Mouse (Mus musculus): ENCODE measurements around the gene Ankrd24. TPM values are rescaled to one million over a fixed set of nuclear protein-coding genes. Genes with fewer than 3 reads are reported as not detected.

The Ankrd24 gene
- 2.1 and 2.4 TPM in 2 replicates for polyA plus RNA-seq (2015; fragmentation: Nextera tagmentation; extraction: Ambion mirVana)

GRCm38 (mm10) chr10:81628390-81628789 is at the start of gene Ankrd24:
Gene Ankrd24, plus strand, starts transcription at chr10:81628540.
- Histone ChIP-seq H3K9me3 (replicated peaks; ENCODE audit: control insufficient read depth, low read length) (no peaks in the 10 kb centered on the region), H3K4me3 (ENCODE audit: low read depth, low read length) (peak within 1 kb of the TSS; percentile 76), H3K27me3 (ENCODE audit: control insufficient read depth, insufficient read depth, low read depth, low read length) (no peaks in the 10 kb centered on the region), H3K27ac (ENCODE audit: low read length) (peak within 1 kb of the TSS; percentile 88), H3K4me1 (ENCODE audit: control insufficient read depth, low read depth, low read length) (peaks cover 22% of the 10 kb centered on the region), H3K36me3 (ENCODE audit: control insufficient read depth, insufficient read depth) (no peaks in the 10 kb centered on the region), H3K9ac (ENCODE audit: low read depth, low read length) (peak within 1 kb of the TSS; percentile 72), H3K4me2 (ENCODE audit: low read depth, low read length) (peak within 1 kb of the TSS; percentile 80)
- no peak for ATAC-seq (ENCODE audit: low read depth)
- 82% methylated on average over 16 of the region's 16 CpGs for WGBS (ENCODE audit: insufficient replicate concordance)

GRCm38 (mm10) chr10:81579967-81580366 is 48.4 kb upstream of the Ankrd24 start:
- Histone ChIP-seq H3K36me3 (ENCODE audit: control insufficient read depth, insufficient read depth) (no peaks in the 10 kb centered on the region), H3K27me3 (ENCODE audit: control insufficient read depth, insufficient read depth, low read depth, low read length) (peaks cover 29% of the 10 kb centered on the region), H3K4me1 (ENCODE audit: control insufficient read depth, low read depth, low read length) (peaks cover 9% of the 10 kb centered on the region), H3K27ac (ENCODE audit: low read length) (no peak overlapping the region), H3K4me2 (ENCODE audit: low read depth, low read length) (no peak overlapping the region), H3K9ac (ENCODE audit: low read depth, low read length) (no peak overlapping the region), H3K9me3 (replicated peaks; ENCODE audit: control insufficient read depth, low read length) (no peaks in the 10 kb centered on the region), H3K4me3 (ENCODE audit: low read depth, low read length) (no peak overlapping the region)
- no peak for ATAC-seq (ENCODE audit: low read depth)
- WGBS (ENCODE audit: insufficient replicate concordance), result 36% methylated on average over 4 of the region's 4 CpGs

- Histone ChIP-seq H3K27me3 (ENCODE audit: control insufficient read depth, insufficient read depth, low read depth, low read length) (peaks cover 23% of the 10 kb centered on the region), H3K9me3 (replicated peaks; ENCODE audit: control insufficient read depth, low read length) (no peaks in the 10 kb centered on the region), H3K4me3 (ENCODE audit: low read depth, low read length) (no peak overlapping the region), H3K36me3 (ENCODE audit: control insufficient read depth, insufficient read depth) (no peaks in the 10 kb centered on the region), H3K4me1 (ENCODE audit: control insufficient read depth, low read depth, low read length) (peaks cover 3% of the 10 kb centered on the region), H3K9ac (ENCODE audit: low read depth, low read length) (no peak overlapping the region), H3K4me2 (ENCODE audit: low read depth, low read length) (no peak overlapping the region), H3K27ac (ENCODE audit: low read length) (no peak overlapping the region)
- 23% methylated on average over 25 of the region's 25 CpGs for WGBS (ENCODE audit: insufficient replicate concordance)
- peak; percentile 24 for ATAC-seq (ENCODE audit: low read depth)
These were observed 47.8 kb upstream of the Ankrd24 start for GRCm38 (mm10) chr10:81580441-81581070.

- Histone ChIP-seq H3K4me2 (ENCODE audit: low read depth, low read length) (no peak overlapping the region), H3K36me3 (ENCODE audit: control insufficient read depth, insufficient read depth) (no peaks in the 10 kb centered on the region), H3K9me3 (replicated peaks; ENCODE audit: control insufficient read depth, low read length) (no peaks in the 10 kb centered on the region), H3K4me3 (ENCODE audit: low read depth, low read length) (no peak overlapping the region), H3K27ac (ENCODE audit: low read length) (no peak overlapping the region), H3K9ac (ENCODE audit: low read depth, low read length) (no peak overlapping the region), H3K27me3 (ENCODE audit: control insufficient read depth, insufficient read depth, low read depth, low read length) (peaks cover 8% of the 10 kb centered on the region; the same call in 1 of the 2 replicates), H3K4me1 (ENCODE audit: control insufficient read depth, low read depth, low read length) (no peaks in the 10 kb centered on the region; the same call in 1 of the 2 replicates)
- 43% methylated on average over 6 of the region's 6 CpGs for WGBS (ENCODE audit: insufficient replicate concordance)
- ATAC-seq (ENCODE audit: low read depth), result no peak
These were observed 45.0 kb upstream of the Ankrd24 start for GRCm38 (mm10) chr10:81583347-81583746.

- ATAC-seq (ENCODE audit: low read depth), result no peak
- no peak overlapping the region for H3K27ac ChIP-seq (ENCODE audit: low read length)
- H3K27me3 ChIP-seq (ENCODE audit: control insufficient read depth, insufficient read depth, low read depth, low read length), result no peaks in the 10 kb centered on the region
- no peak overlapping the region for H3K4me3 ChIP-seq (ENCODE audit: low read depth, low read length)
- H3K4me1 ChIP-seq (ENCODE audit: control insufficient read depth, low read depth, low read length), result no peaks in the 10 kb centered on the region
- H3K9me3 ChIP-seq (replicated peaks; ENCODE audit: control insufficient read depth, low read length), result no peaks in the 10 kb centered on the region
- H3K4me2 ChIP-seq (ENCODE audit: low read depth, low read length), result no peak overlapping the region
- 49% methylated on average over 7 of the region's 7 CpGs for WGBS (ENCODE audit: insufficient replicate concordance)
- no peaks in the 10 kb centered on the region for H3K36me3 ChIP-seq (ENCODE audit: control insufficient read depth, insufficient read depth)
- no peak overlapping the region for H3K9ac ChIP-seq (ENCODE audit: low read depth, low read length)
These were observed 39.6 kb upstream of the Ankrd24 start for GRCm38 (mm10) chr10:81588739-81589138.

- no peaks in the 10 kb centered on the region for H3K36me3 ChIP-seq (ENCODE audit: control insufficient read depth, insufficient read depth)
- H3K27me3 ChIP-seq (ENCODE audit: control insufficient read depth, insufficient read depth, low read depth, low read length), result peaks cover 22% of the 10 kb centered on the region
- H3K9ac ChIP-seq (ENCODE audit: low read depth, low read length), result no peak overlapping the region
- 58% methylated on average over 9 of the region's 9 CpGs for WGBS (ENCODE audit: insufficient replicate concordance)
- peaks cover 8% of the 10 kb centered on the region for H3K4me1 ChIP-seq (ENCODE audit: control insufficient read depth, low read depth, low read length)
- H3K27ac ChIP-seq (ENCODE audit: low read length), result no peak overlapping the region
- H3K4me2 ChIP-seq (ENCODE audit: low read depth, low read length), result no peak overlapping the region
- ATAC-seq (ENCODE audit: low read depth), result no peak
- H3K9me3 ChIP-seq (replicated peaks; ENCODE audit: control insufficient read depth, low read length), result no peaks in the 10 kb centered on the region
- no peak overlapping the region for H3K4me3 ChIP-seq (ENCODE audit: low read depth, low read length)
These were observed 36.5 kb upstream of the Ankrd24 start for GRCm38 (mm10) chr10:81591846-81592245.

GRCm38 (mm10) chr10:81592631-81593030 is 35.7 kb upstream of the Ankrd24 start:
- Histone ChIP-seq H3K9ac (ENCODE audit: low read depth, low read length) (no peak overlapping the region), H3K4me3 (ENCODE audit: low read depth, low read length) (no peak overlapping the region), H3K4me2 (ENCODE audit: low read depth, low read length) (no peak overlapping the region), H3K36me3 (ENCODE audit: control insufficient read depth, insufficient read depth) (no peaks in the 10 kb centered on the region), H3K4me1 (ENCODE audit: control insufficient read depth, low read depth, low read length) (peaks cover 8% of the 10 kb centered on the region), H3K27me3 (ENCODE audit: control insufficient read depth, insufficient read depth, low read depth, low read length) (peaks cover 27% of the 10 kb centered on the region), H3K9me3 (replicated peaks; ENCODE audit: control insufficient read depth, low read length) (no peaks in the 10 kb centered on the region), H3K27ac (ENCODE audit: low read length) (no peak overlapping the region)
- 53% methylated on average over 7 of the region's 7 CpGs for WGBS (ENCODE audit: insufficient replicate concordance)
- ATAC-seq (ENCODE audit: low read depth), result no peak

- ATAC-seq (ENCODE audit: low read depth), result no peak
- WGBS (ENCODE audit: insufficient replicate concordance), result 48% methylated on average over 4 of the region's 4 CpGs
- peaks cover 29% of the 10 kb centered on the region for H3K27me3 ChIP-seq (ENCODE audit: control insufficient read depth, insufficient read depth, low read depth, low read length)
These were observed 35.1 kb upstream of the Ankrd24 start for GRCm38 (mm10) chr10:81593223-81593622.

GRCm38 (mm10) chr10:81593935-81594334 is 34.4 kb upstream of the Ankrd24 start:
- Histone ChIP-seq H3K9ac (ENCODE audit: low read depth, low read length) (no peak overlapping the region), H3K4me2 (ENCODE audit: low read depth, low read length) (no peak overlapping the region), H3K4me3 (ENCODE audit: low read depth, low read length) (no peak overlapping the region), H3K27me3 (ENCODE audit: control insufficient read depth, insufficient read depth, low read depth, low read length) (peaks cover 29% of the 10 kb centered on the region), H3K9me3 (replicated peaks; ENCODE audit: control insufficient read depth, low read length) (no peaks in the 10 kb centered on the region), H3K36me3 (ENCODE audit: control insufficient read depth, insufficient read depth) (no peaks in the 10 kb centered on the region), H3K4me1 (ENCODE audit: control insufficient read depth, low read depth, low read length) (peaks cover 8% of the 10 kb centered on the region), H3K27ac (ENCODE audit: low read length) (no peak overlapping the region)
- no peak for ATAC-seq (ENCODE audit: low read depth)
- WGBS (ENCODE audit: insufficient replicate concordance), result 71% methylated on average over 18 of the region's 18 CpGs

More at GRCm38 (mm10) chr10:81593223-81593622, 35.1 kb upstream of the Ankrd24 start:
- Histone ChIP-seq H3K9ac (ENCODE audit: low read depth, low read length) (no peak overlapping the region), H3K36me3 (ENCODE audit: control insufficient read depth, insufficient read depth) (no peaks in the 10 kb centered on the region), H3K4me1 (ENCODE audit: control insufficient read depth, low read depth, low read length) (peaks cover 8% of the 10 kb centered on the region), H3K4me3 (ENCODE audit: low read depth, low read length) (no peak overlapping the region), H3K9me3 (replicated peaks; ENCODE audit: control insufficient read depth, low read length) (no peaks in the 10 kb centered on the region), H3K4me2 (ENCODE audit: low read depth, low read length) (no peak overlapping the region), H3K27ac (ENCODE audit: low read length) (no peak overlapping the region)

Data from liver, embryonic 16.5 days (tissue).